Mouse (Mus musculus) heart, embryonic 10.5 days (tissue): ENCODE measurements around the gene Thnsl2. TPM values are rescaled to one million over a fixed set of nuclear protein-coding genes. Genes with fewer than 3 reads are reported as not detected.

ENCODE experiments used
- DNase-seq: peaks from one replicate; pipeline ENCODE4 v3.0.0-alpha.2; 2017; ENCODE audit warnings: low spot score
- H3K27ac ChIP-seq: fragments of 300-500 bp; sonication (generic); 2 replicates; pipeline ENCODE4 v1.5.1; 2016; ENCODE audit warnings: mild to moderate bottlenecking
- H3K27me3 ChIP-seq: fragments of 300-500 bp; sonication (generic); 2 replicates; pipeline ENCODE4 v1.6.1; 2016; ENCODE audit warnings: mild to moderate bottlenecking; ENCODE audit not compliant: poor library complexity, insufficient read depth, severe bottlenecking
- H3K36me3 ChIP-seq: fragments of 300-500 bp; sonication (generic); 2 replicates; pipeline ENCODE4 v1.6.1; 2016; ENCODE audit warnings: mild to moderate bottlenecking, moderate library complexity
- H3K4me1 ChIP-seq: fragments of 300-500 bp; sonication (generic); 2 replicates; pipeline ENCODE4 v1.6.1; 2016; ENCODE audit warnings: mild to moderate bottlenecking
- H3K4me3 ChIP-seq: fragments of 300-500 bp; sonication (generic); 2 replicates; pipeline ENCODE4 v1.5.1; 2016; ENCODE audit warnings: mild to moderate bottlenecking, moderate library complexity
- H3K9me3 ChIP-seq: fragments of 300-500 bp; sonication (generic); 2 replicates; pipeline ENCODE4 v1.6.1; 2016; ENCODE audit warnings: mild to moderate bottlenecking, moderate library complexity
- WGBS: fragments of 180-500 bp; shearing (Covaris S2); methylation state at CpG from one replicate; pipeline ENCODE4 v1.1.7; 2016; 5-methylcytosine and 5-hydroxymethylcytosine counted together
- polyA plus RNA-seq: library from polyadenylated mRNA; unstranded; fragments of >200 nt; fragmentation: Nextera tagmentation; extraction: Ambion mirVana; gene quantifications from 2 replicates; pipeline ENCODE4 v1.2.1, GENCODE M21; 2016

The Thnsl2 gene
- polyA plus RNA-seq, 1 experiment from 2014 or later = 5.0 TPM

- Histone ChIP-seq H3K9me3 (no peaks in the 10 kb centered on the region), H3K4me3 (no peak overlapping the region), H3K4me1 (no peaks in the 10 kb centered on the region), H3K36me3 (no peaks in the 10 kb centered on the region), H3K27me3 (0 out of 2 replicates have a peak, but pooled peaks cover 5% of the 10 kb centered on the region), H3K27ac (no peak overlapping the region)
- 78% methylated on average over 6 of the region's 6 CpGs for WGBS
- no peak for DNase-seq
Measured at GRCm38 (mm10) chr6:71081230-71081629, 63.0 kb downstream of the Thnsl2 start.

Other genes starting within 250 kb of the Thnsl2 start
- not detected in 2 replicates for gene Tex37, start 225.5 kb downstream of the Thnsl2 start, polyA plus RNA-seq
- not detected in 2 replicates for gene Foxi3, start 187.9 kb downstream of the Thnsl2 start, polyA plus RNA-seq
- 1.9 TPM in 1 of 2 replicates, not detected in the other for gene Fabp1, start 55.4 kb upstream of the Thnsl2 start, polyA plus RNA-seq
- 53.5 and 55.5 TPM in 2 replicates for gene Krcc1, start 127.2 kb upstream of the Thnsl2 start, polyA plus RNA-seq
- 85.5 and 174 TPM in 2 replicates for gene Smyd1, start 177.8 kb upstream of the Thnsl2 start, polyA plus RNA-seq
- not detected in 2 replicates for gene Cd8b1, start 178.3 kb upstream of the Thnsl2 start, polyA plus RNA-seq
- gene Cd8a, start 229.0 kb upstream of the Thnsl2 start, polyA plus RNA-seq = 0.11 TPM in 1 of 2 replicates, not detected in the other